Mouse (Mus musculus) right cerebral cortex, postnatal 14 days (tissue): ENCODE measurements around the gene Nek1.

Source experiments
- DNase-seq: peaks from one replicate; pipeline ENCODE4 v3.0.0; 2022

Gene Nek1

GRCm38 (mm10) chr8:60992910-60993638, at the start of gene Nek1:
TSS of gene Nek1 (plus strand) at chr8:60993195.
- DNase-seq, result peak; percentile 98

GRCm38 (mm10) chr8:60947503-60947902, 45.5 kb upstream of the Nek1 start:
- no peak for DNase-seq

GRCm38 (mm10) chr8:60949859-60950258, 43.1 kb upstream of the Nek1 start:
- DNase-seq, result no peak

- no peak for DNase-seq
Measured at GRCm38 (mm10) chr8:60951271-60951670, 41.7 kb upstream of the Nek1 start.

GRCm38 (mm10) chr8:60951757-60952156, 41.2 kb upstream of the Nek1 start:
- DNase-seq, result no peak

GRCm38 (mm10) chr8:60952803-60953202, 40.2 kb upstream of the Nek1 start:
- DNase-seq, result no peak

- peak; percentile 53 for DNase-seq
Measured at GRCm38 (mm10) chr8:60954281-60955014, 38.5 kb upstream of the Nek1 start.

GRCm38 (mm10) chr8:60956847-60957246, 36.1 kb upstream of the Nek1 start:
- DNase-seq, result no peak

- no peak for DNase-seq
Measured at GRCm38 (mm10) chr8:60962763-60963162, 30.2 kb upstream of the Nek1 start.

- DNase-seq, result no peak
Measured at GRCm38 (mm10) chr8:60963931-60964330, 29.1 kb upstream of the Nek1 start.

GRCm38 (mm10) chr8:60964518-60964917, 28.5 kb upstream of the Nek1 start:
- DNase-seq, result no peak

GRCm38 (mm10) chr8:60965306-60965705, 27.7 kb upstream of the Nek1 start:
- DNase-seq, result no peak

- DNase-seq, result no peak
Measured at GRCm38 (mm10) chr8:60965741-60966140, 27.3 kb upstream of the Nek1 start.

GRCm38 (mm10) chr8:60969091-60969490, 23.9 kb upstream of the Nek1 start:
- no peak for DNase-seq

- peak; percentile 22 for DNase-seq
Measured at GRCm38 (mm10) chr8:60971808-60972207, 21.2 kb upstream of the Nek1 start.

- no peak for DNase-seq
Measured at GRCm38 (mm10) chr8:60973448-60973847, 19.5 kb upstream of the Nek1 start.

- no peak for DNase-seq
Measured at GRCm38 (mm10) chr8:60974837-60975236, 18.2 kb upstream of the Nek1 start.

GRCm38 (mm10) chr8:60976818-60977217, 16.2 kb upstream of the Nek1 start:
- DNase-seq, result no peak

- DNase-seq, result no peak
Measured at GRCm38 (mm10) chr8:60978496-60978895, 14.5 kb upstream of the Nek1 start.

GRCm38 (mm10) chr8:60981388-60981787, 11.6 kb upstream of the Nek1 start:
- DNase-seq, result no peak

GRCm38 (mm10) chr8:60982701-60983687, 10.0 kb upstream of the Nek1 start, which contains the start of gene Clcn3:
TSS of gene Clcn3 (minus strand) at chr8:60983300.
- DNase-seq, result peak; percentile 98

- peak; percentile 38 for DNase-seq
Measured at GRCm38 (mm10) chr8:60983688-60984079, 9.3 kb upstream of the Nek1 start.
